Mouse (Mus musculus): Measurements from ENCODE around the gene Lyrm1.

Lyrm1 gene

DNA sequence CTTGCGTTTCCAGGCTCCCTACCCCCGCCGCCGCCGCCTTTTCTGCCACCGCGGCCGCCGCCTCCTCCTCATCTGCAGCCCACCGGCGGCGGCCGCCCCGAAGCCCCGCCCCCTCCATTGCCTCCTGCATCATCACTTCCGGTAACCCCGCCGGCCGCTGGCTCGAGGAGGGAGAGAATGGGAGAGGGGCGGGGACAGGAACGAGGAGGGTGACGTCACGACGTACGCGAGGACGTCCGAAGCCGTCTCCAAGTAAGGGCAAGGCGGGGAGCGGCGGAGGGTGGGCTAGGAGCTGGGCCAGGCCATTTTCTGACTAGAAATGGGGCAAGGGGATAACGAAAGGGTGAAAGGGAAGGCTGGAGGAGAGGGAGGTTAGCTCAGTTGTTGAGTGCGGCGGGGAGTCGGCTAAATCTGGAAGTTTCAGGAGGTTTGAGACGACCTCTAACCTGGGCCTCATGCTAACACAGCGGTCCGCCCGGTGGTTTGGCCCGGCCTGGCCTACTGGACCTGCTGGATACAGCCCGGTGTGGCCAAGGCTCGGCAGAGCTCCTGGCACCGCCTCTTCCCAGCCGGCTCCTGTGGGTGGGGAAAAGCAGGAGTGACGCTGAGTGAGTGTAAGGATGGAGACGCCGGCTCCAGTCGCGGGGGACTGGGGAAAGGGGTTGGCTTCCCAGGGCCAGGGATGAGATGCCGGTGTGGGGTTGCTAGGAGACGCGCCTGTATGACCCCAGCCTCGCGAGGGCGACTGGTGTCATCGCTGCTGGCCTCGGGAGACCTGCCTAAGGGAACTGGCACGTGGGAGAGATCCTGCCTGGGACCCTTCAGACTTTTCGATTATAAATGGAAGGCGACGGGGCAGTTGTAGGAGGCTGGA, at the start of gene Lyrm1, which contains the start of gene Dcun1d3:
Lyrm1 (plus strand) TSS at position 223 of the 874 bp plus-strand sequence.
Dcun1d3 (minus strand) TSS at position 660 of the 874 bp plus-strand sequence.
- peak; percentile 93 to 95 for DNase-seq

DNA sequence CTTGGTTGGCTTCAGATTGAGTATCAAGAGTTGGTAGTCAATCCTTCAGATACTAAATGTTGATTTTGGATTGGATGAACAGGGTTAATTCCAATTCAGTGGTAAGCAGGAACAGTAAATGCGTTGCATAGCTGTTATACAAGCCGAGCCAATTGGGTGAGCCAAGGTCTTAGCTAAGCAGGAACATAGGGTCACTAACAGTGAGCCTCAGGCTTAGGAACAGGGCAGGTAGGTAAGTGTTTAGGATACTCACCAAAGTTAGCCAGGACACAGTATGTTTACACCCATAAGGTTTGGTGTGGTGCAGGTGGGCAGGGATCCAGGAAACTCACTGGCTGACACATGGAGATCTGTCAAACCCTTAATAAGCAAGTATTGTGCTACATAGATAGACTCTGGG, 48.3 kb upstream of the Lyrm1 start:
- DNase-seq, result no peak

DNA sequence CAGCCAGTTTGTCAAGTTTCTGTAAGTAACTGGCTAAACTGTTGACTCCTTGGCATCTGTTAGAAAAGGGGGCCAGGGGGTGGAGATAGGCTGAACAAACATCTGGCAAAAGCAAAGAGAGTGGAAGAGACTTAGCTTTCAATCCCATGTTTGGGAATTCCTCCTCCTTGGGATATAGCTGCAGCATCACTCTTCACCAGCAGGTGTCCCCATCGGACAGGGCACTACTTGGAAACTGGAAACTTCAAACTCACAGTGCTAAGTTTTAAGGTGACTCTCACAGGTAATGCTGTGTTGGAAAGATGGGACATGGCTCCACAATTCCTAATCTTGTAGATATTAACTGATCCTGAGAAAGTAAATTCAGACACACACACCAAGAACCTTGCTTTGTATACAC, 46.6 kb upstream of the Lyrm1 start:
- peak; percentile 32 to 33 for DNase-seq

DNA sequence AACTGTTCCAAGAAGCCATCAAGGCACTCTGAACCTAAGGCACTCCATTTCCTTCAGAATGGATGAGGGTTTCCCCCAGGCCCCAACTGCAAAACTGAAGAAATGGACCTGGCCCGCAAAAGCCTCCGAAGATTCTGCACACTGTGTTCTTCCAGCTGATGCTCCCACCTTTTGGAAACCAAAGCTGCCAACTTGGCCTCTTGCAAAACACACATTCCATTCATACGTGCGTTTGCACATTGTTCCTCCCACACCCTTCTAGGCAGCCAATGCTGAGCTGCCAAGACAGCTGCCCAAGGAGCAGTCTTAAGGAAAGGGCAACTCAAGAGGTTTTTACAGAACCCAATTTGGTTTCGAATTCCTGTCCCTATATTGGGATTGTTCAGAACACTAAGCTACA, 44.9 kb upstream of the Lyrm1 start:
- DNase-seq, result no peak

DNA sequence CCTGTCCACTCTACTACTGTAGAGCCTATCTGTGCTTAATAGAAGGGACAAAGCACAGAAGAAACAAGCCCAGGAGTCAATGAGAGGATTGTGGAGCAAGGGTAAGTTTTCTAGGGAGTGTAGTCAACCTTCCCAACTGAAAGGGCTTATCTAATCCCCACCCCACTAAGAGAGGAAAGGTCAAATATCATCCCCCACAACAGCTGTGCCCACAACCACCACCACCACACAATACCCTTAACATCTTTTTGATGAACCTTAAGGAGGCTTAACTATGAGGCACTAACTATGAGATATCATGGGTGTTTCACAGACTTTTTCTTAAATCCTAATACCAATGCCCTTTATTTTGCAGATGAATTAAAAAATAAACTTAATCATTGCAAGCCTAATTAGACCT, 43.2 kb upstream of the Lyrm1 start:
- DNase-seq, result no peak

DNA sequence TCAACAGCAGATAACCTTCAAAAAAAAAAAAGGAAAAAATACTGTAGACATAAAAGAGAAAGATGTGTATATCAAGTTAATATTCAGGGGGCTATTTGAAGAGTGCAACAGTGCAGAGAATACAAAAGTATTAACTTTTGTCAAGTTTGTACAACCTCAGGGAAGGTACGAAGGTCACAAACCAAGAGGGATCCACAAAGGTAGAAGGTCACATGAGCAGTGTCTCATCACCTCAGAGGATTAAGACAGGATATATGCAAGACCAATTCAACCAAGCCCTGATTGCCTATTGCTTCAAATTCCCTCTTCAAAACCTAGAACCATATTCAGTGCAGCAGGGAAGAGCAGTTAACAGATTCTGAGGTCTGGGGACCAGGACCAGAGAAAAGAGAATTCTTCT, 42.5 kb upstream of the Lyrm1 start:
- no peak for DNase-seq

DNA sequence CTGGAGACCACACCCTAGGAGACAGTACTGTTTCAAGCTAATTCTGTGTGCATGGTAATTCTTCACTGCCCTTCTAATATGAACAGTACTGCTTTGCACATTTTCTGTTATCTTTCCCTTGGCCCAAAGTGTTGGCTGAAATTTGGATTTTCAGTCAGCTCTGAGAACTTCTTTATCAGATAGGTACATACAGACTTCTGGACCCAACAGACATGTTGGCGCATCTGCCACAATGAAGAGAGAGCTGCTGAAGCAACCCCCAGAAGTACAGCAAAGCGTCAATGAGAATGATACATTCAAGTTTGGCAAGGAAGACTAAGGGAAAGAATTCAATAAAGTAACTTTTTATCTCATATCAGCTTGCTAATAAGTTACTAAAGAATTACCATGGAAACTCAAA, 41.3 kb upstream of the Lyrm1 start:
- no peak for DNase-seq

DNA sequence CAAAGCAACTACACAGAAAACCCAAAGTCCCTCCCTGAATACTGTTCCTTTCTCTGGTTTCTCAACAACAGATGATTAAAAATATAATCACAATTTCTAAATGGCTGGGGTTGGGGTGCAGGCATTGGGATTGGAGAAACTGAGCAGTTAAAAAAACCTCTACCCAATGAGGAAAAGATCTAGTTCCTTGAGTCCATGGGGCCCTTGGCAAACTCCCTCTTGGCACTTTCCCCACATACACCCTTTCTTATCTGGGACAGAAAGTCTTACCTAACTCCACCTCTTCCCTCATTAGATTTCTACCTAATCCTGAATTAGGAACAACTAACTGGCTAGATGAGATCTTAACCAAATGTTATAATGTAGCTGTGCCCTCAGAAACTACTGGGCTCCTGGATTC, 40.6 kb upstream of the Lyrm1 start:
- DNase-seq, result no peak

DNA sequence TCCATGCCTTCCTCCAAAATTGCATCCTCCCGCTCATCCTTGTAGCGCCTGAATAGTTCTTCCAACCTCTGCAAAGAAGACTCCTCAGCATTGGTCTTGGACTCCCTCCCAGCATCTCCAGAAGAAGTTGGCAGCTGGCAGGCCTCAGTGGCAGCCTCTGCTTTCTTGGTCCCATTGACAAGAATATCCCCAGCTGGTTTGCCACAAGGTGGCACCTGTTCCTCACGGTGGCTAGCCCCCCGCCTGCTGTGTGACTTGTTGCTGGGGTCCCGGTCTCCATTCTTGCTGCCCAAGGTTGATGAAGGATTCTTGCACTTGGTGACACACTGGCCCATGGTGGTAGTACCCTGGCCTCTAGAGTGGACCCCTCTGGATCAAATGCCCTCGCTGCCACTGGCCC, 36.2 kb upstream of the Lyrm1 start:
- no peak for DNase-seq

DNA sequence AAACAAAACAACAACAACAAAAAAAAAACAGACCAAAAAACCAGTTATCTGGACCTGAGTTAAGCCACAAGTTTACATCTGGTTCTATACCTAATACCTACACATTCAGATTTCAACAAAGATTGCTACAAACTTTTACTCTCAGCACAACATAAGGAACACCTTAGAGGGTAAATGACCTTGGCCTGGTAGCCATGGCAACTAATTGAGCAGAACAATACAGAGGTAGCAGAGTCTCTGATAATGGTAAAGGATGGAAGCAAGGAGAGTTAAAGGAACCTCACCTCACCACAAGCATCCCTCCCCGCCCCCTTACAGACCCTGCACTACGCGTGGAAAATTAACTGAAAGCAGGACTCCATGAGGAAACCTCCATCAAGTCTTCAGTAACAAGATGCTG, 35.5 kb upstream of the Lyrm1 start:
- DNase-seq, result no peak

DNA sequence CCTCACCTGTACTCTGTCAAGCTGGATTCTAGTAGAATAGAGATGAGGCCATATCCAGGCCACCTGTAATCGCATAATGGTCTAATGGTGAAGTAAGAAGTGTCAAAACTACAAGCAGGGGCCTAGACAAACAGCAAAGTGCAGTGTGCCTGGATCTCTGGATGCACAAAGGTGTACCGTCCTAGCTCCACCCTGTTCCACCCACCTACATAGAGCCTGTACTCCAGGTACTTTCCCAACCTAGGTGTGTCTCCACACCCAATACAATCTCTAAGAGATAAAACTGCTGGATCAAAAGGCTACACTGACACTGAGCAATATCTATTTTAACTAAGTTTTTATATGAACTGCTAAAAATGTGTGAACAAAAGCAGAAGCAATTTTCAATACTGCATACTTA, 35.1 kb upstream of the Lyrm1 start:
- no peak for DNase-seq

DNA sequence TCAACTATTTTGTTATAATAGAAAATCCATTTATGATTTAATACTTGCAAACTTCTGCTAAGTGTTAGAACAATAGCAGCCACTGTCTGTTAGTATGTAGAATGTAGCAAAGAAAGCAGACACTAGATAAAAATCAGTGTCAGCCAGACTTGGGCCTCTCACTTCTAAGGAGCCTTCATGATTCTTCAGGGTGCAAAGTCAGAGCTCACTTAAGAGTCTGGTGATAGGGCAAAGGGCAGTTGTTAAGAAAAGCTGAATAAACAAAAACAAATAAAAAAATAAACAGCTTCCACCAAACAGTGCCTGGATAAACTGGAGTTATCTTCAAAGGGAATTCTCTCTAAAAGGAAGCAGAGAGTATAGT, 34.7 kb upstream of the Lyrm1 start:
- DNase-seq, result no peak

DNA sequence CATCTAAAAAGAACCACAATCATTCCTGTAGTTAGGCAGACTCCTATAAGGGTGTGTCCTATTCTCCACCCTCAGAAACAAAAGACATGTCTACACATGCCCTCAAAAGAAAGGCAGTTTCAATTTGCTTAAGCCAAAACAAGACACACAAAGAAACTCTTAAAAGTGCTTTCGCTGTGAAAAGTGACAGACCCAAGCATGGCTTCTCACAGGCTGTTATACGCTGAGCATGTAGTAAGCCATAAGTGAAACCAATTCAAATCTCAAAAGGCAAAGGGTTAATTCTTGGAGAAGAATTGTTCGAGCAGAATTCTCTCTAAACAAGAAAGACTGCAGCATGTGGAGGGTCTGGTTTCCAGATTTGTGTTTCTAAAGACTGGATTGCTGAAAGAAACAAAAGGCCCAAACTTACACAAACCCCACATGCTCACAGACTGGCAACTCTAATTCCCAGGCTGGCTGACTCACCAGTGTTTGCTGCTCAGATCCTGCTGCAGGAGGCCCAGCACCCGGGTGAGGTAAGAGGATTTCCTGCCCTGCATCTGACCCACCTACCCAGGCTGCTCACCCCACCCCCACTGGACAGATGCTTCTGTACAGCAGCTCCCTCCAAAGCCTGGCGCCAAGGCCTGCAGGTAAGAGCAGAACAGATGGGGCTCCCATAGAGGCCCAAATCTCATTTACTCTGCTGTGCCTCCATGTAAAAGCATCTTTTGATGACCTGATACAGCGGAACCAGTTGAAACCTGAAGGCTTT, 34.1 kb upstream of the Lyrm1 start:
- DNase-seq, result no peak

DNA sequence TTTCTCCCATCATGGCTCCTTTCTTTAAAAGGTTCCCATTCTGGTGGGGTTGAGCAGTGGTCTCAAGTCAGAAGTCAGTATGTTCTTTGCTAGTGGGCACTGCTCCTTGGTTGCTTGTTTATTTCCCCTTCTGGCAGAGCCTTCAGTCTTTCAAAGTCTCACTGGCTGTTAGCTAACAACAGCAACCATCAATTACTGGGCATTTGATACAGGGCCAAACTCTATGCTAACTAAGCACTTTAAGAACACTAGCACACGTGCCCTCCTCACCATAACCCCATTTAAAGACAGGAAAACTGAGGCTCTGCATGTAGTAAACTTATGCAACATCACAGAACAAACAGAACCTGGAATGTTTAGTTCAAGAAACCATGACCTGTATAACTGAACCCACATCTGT, 33.5 kb upstream of the Lyrm1 start:
- DNase-seq, result no peak

DNA sequence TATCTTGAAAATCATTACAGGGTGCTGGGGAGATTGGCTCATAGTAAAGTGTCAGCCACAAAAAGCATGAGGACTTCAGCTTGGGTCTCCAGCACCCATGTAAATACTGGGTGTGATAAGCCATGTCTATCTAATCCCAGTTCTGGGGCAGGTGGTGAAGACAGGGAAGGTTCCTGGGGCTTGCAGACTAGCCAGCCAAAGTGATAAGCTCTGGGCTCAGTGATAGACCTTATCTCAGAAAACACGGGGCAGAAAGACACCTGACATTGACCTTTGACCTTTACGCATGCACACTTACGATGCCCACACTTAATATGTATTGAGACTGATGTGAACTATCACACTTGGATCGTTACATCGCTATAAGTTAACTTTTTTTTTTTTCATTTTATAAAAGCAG, 31.2 kb upstream of the Lyrm1 start:
- DNase-seq, result no peak

DNA sequence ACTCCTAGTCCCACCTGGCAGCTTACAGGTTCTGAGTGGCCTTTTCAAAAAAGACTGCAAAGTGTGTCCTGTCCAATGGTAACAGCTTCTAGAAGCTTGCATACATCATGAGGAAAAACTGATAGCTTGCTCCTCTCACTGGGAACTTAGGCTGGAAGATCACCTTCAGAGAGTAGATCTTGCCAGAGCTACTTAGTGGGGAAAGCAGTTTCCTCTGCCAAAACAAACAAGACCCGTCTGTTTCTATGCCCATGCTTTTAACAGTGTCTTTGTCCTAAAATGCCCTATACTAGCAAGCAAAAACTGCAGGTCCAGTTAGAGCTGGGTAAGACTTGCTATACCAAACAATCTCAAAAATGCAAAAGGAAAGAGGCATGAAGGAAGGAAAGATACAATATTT, 29.5 kb upstream of the Lyrm1 start:
- no peak for DNase-seq

DNA sequence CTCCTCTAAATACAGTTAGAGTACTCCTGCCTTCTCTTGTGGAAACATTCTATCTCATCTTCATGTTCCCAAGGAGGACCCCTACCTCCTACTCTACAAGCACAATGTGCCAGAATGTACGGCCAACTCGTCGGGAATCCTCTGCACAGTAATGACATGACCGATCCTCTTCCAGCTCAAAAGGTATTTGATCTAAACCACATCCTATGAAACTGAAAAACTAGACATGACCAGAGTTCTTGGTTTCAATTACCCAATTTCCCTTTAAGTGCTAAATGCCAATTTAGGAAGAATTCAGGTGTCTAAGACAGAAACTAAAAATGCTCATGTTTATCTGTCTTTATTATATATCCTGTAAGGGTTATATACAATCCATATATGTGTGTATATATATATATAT, 23.5 kb upstream of the Lyrm1 start:
- DNase-seq, result no peak

DNA sequence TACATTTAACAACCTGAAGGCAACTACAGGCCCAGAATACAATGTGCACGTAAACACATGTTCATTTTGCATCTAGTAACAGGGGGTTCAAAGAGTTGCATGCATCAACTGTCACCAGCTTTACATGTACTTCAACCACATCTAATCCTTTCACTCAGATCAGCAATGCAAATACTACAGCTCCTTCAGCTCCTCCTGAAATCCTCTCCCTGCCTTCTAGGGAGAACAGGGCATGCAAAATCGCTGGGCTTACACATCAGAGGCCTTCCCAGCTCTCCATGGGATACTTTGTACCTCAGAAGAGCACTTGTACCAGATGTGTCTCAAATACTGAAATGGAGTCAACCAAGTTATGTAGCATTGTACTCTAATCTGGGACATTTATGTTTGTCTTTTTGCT, 22.6 kb upstream of the Lyrm1 start:
- no peak for DNase-seq

DNA sequence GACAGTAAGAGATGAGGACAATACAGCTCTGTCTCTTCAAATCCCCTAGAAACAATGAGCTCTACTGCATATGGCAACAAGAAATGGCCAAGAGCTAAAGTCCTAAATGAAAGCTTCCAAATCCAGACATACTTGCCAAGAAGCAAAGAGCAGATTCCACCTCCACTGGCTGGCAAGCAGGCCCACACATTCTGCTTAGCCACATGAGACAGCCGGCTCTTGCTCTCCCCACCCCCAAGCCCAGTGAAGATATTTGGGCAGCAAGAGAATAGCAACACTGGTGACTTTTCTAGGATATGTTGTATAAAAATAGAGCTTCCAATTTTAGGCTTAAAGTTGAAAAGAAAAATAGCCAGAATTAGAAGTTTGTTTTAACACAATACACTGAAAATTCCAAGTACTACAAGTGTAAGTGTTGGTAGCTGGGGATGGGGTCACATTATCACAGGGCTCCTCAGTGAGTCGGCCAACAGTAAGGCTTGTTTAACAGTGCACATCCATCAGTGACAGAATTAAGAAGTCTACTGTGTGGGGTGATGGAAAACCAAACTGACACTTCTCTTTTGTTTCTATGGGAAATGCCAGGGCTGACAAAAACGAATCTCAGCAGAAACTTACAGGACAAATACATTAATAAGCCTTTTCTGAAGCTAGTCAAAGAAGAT, 19.8 kb upstream of the Lyrm1 start:
- DNase-seq, result no peak

DNA sequence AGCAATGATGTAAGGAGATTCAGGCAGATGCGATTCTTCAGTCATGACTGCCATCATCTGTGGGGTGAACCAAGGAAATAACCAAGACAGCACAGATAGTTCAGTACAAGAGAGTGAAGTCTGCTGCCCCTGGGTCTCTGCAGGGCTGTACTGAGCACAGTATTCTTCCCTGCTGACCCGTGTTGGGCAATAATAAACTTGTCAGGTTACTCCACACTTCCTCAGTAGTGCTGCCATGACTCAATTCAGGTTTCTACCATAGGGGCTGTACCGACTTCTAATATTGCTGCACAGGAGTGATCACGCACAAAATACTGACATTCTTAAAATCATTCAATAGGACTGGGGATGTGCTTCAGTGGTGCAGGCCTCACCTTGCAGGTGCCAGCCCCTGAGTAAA, 16.5 kb upstream of the Lyrm1 start:
- DNase-seq, result no peak

DNA sequence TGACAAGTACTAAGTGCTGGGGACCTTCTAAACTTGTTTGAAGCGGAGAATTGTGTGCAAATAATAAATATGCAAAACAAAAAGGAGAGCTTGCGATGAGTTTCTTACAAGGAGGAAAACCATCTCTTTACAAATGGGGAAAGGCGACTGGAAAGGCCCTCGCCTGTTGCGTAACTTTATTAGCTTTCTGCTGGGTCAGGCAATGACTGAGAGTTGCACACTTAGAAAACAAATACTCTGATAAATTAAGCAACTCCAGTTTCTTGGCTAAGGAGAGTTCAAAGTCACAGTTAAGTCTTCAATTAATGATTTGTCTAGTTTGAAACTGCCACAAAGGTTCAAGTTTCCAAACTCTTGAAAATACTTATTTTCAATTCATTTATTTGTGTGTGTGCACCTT, 15.3 kb upstream of the Lyrm1 start:
- no peak for DNase-seq

DNA sequence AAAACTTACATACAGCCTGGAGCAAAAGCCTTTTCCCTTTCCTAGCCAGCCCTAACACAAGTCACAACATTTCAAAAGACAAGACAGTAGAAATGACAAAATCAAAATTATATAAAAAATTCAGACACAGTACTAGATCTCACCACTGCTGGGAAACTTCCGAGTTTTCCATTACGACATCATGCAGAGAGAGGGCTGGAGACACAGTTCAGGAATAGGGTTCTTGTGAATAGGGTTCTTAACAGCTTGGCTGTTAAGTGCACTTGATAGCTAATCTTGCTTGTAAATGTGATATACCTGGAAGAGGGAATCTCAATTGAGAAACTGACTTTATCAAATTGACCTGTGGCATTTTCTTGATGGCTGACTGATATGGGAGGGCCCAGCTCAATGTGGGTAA, 14.4 kb upstream of the Lyrm1 start:
- DNase-seq, result no peak

DNA sequence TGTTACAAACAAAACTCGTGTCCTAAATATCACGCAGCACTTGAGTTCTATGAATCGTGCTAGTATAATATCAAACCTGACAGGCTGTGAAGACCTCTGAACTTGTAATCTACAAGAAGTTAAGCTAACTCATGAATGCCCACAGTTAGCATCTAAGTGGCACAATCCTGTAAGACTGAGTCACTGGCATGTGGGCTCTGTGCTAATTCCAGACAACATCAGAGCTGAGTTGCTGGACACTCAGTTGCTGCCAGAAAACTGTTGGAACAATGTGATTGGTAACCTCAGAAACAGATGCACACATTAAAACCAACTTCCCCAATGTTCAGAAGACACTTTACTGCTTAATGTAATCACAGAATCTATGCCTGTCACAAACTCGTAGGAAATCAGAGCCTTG, 7.8 kb upstream of the Lyrm1 start:
- no peak for DNase-seq

DNA sequence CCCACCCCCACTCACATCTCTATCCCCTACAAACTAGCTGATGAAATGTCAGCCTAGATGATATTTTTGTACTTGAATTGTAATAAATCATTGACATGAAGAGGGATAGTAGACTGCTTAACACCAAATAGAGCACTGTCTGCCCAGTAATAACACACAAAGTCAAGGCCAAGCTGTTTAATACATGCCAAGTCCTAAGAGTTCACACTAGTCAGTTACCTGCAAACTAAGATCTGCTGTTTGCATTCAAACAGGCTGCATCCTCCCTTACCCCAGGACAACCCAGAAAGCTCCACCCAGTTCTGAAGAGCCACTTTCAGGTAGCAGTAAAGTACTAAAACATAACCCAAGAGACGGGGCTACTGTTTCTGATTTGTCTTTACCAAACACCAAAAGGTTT, 3.5 kb upstream of the Lyrm1 start:
- no peak for DNase-seq
